Mouse (Mus musculus): ENCODE measurements around the gene Oaz1. TPM values are rescaled to one million over a fixed set of nuclear protein-coding genes. Genes with fewer than 3 reads are reported as not detected.

Oaz1 gene
- polyA plus RNA-seq, 1 experiment from 2014 or later: 1,935 TPM

DNA sequence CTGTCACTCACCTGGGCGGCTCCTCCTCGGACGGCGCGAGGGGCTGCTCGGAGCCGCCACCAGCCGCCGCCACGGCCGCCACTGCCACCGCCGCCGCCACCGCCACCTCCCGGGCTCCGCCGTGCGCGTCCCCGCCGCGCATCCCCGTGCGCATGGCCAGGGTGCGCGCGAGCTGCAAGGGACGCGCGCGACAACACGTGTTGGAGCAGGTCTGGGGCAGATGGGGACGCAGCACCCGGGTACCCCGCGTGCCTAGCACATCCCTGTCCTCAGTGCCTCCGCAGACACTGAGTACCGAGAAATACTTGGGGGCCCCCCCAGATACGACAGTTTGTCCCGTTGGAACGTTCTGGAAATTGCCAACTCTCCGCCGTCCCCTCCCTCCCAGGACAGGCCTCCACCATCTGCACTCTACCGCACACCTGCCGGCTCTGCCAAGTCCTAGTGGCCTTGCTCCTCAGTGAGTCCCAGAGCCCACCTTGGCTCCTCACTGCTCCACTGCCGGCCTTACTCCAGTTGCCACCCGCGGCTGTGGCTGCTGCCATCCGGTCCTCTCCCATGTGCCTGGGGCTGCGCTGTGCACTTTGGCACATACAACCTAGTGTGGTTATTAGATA lies 17.6 kb downstream of the Oaz1 start, which contains the start of gene Lingo3:
TSS of gene Lingo3 (minus strand) at position 109 of the 617 bp plus-strand sequence.
- no peak for ATAC-seq (replicated peaks; ENCODE audit: insufficient number of reproducible peaks, low FRiP score, low TSS enrichment)
- H3K9ac ChIP-seq (ENCODE audit: low read depth, low read length): peak within 1 kb of the TSS; percentile 64
- H3K27me3 ChIP-seq (ENCODE audit: control insufficient read depth, insufficient read depth, low read length): peaks cover 55% of the 10 kb centered on the region

GRCm38 (mm10) chr10:80845055-80845693 lies 18.7 kb downstream of the Oaz1 start:
- peaks cover 53% of the 10 kb centered on the region for H3K27me3 ChIP-seq (ENCODE audit: control insufficient read depth, insufficient read depth, low read length)
- no peak overlapping the region for H3K4me3 ChIP-seq (ENCODE audit: low read depth, low read length)
- ATAC-seq (replicated peaks; ENCODE audit: insufficient number of reproducible peaks, low FRiP score, low TSS enrichment): no peak
- no peaks in the 10 kb centered on the region for H3K9me3 ChIP-seq (replicated peaks; ENCODE audit: control insufficient read depth, low read length)
- H3K27ac ChIP-seq (ENCODE audit: low read depth, low read length): no peak overlapping the region
- no peaks in the 10 kb centered on the region for H3K36me3 ChIP-seq (ENCODE audit: control insufficient read depth, insufficient read depth, low read length)
- H3K4me1 ChIP-seq (ENCODE audit: control insufficient read depth, insufficient read depth, low read length): peaks cover 10% of the 10 kb centered on the region
- no peak overlapping the region for H3K4me2 ChIP-seq
- H3K9ac ChIP-seq (ENCODE audit: low read depth, low read length): no peak overlapping the region
- WGBS (ENCODE audit: insufficient replicate concordance): 57% methylated on average over 8 of the region's 8 CpGs

More for the DNA sequence above, 17.6 kb downstream of the Oaz1 start, which contains the start of gene Lingo3:
- no peaks in the 10 kb centered on the region for H3K9me3 ChIP-seq (replicated peaks; ENCODE audit: control insufficient read depth, low read length)
- no peaks in the 10 kb centered on the region for H3K36me3 ChIP-seq (ENCODE audit: control insufficient read depth, insufficient read depth, low read length)
- H3K4me1 ChIP-seq (ENCODE audit: control insufficient read depth, insufficient read depth, low read length): peaks cover 10% of the 10 kb centered on the region
- peak within 1 kb of the TSS; percentile 47 for H3K4me3 ChIP-seq (ENCODE audit: low read depth, low read length)
- H3K4me2 ChIP-seq: peak within 1 kb of the TSS; percentile 79
- H3K27ac ChIP-seq (ENCODE audit: low read depth, low read length): no peak within 1 kb of the TSS
- WGBS (ENCODE audit: insufficient replicate concordance): 6% methylated on average over 40 of the region's 51 CpGs

- no peak overlapping the region for H3K4me2 ChIP-seq
- H3K36me3 ChIP-seq (ENCODE audit: control insufficient read depth, insufficient read depth, low read length): no peaks in the 10 kb centered on the region
- H3K9me3 ChIP-seq (replicated peaks; ENCODE audit: control insufficient read depth, low read length): no peaks in the 10 kb centered on the region
- H3K9ac ChIP-seq (ENCODE audit: low read depth, low read length): no peak overlapping the region
- ATAC-seq (replicated peaks; ENCODE audit: insufficient number of reproducible peaks, low FRiP score, low TSS enrichment): no peak
- WGBS (ENCODE audit: insufficient replicate concordance): 79% methylated on average over 12 of the region's 12 CpGs
- H3K27ac ChIP-seq (ENCODE audit: low read depth, low read length): no peak overlapping the region
- peaks cover 51% of the 10 kb centered on the region for H3K27me3 ChIP-seq (ENCODE audit: control insufficient read depth, insufficient read depth, low read length)
- H3K4me1 ChIP-seq (ENCODE audit: control insufficient read depth, insufficient read depth, low read length): peaks cover 10% of the 10 kb centered on the region
- H3K4me3 ChIP-seq (ENCODE audit: low read depth, low read length): no peak overlapping the region
Observed at GRCm38 (mm10) chr10:80845732-80846131, 19.3 kb downstream of the Oaz1 start.

DNA sequence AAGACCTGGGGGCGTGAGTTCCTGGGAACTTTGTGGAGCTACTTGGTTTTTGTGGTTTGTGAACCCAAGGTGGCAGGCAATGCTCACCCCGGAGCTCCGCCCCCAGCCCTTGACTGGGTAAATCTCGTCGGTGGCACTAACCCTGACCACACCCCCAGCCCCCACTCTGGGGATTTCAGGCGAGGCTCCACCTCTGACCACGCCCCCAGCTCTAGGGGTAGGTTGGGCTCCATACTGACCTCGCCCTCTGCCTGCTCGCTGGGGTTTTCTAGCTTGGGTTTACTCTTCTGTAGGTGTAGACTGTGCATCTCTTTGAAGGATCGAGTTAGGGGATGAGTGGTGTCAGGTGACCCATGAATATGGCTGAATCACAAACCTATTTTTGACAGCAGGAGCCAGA lies 22.1 kb downstream of the Oaz1 start:
- no peak for ATAC-seq (replicated peaks; ENCODE audit: insufficient number of reproducible peaks, low FRiP score, low TSS enrichment)

DNA sequence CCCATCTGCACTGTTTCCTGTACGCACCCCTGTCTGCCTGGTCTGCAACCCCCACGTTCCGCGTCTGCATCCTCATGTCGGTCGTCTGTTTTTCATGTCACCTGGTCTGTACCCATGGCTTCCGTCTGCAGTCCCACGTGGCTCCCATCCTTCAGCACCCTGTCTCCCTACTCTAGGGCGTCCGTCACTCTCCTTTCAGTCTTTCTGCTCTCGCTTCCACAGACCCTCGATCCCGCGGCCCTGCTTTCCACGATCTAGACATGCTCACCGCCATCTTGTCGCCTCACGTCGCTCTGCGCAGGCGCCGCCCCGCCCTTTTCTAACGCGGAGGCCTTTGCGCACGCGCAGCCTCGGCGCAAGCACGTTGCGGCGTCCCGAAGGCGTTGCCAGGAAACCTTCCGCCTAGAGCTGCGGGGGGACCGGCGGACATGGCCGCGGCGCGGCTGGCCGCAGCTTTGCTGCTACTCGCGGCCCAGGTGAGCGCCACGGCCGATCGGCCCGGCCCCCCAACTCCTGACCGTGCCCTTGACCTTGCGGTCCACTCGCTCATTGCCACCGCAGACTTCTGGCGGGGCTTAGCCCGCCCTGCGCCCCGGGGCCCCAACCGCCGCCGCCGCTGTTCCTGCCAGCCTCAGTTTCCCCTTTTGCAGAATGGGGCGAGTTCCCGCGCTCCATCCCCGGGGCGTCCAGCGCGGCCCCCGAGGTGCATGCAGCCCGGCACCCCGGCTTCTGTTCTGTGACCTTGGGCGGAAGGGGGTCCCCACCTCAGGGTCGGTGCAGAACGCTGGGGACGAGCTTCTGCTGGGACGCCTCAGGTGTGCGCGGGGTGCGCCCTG lies 28.7 kb downstream of the Oaz1 start, which contains the start of the genes Lsm7 and Sppl2b:
TSS of gene Lsm7 (minus strand) at position 297 of the 836 bp plus-strand sequence.
TSS of gene Sppl2b (plus strand) at position 363 of the 836 bp plus-strand sequence.
- H3K4me3 ChIP-seq (ENCODE audit: low read depth, low read length): peak within 1 kb of the TSS; percentile 96
- no peaks in the 10 kb centered on the region for H3K27me3 ChIP-seq (ENCODE audit: control insufficient read depth, insufficient read depth, low read length)
- peak within 1 kb of the TSS; percentile 100 for H3K4me2 ChIP-seq
- H3K9ac ChIP-seq (ENCODE audit: low read depth, low read length): peak within 1 kb of the TSS; percentile 96
- WGBS (ENCODE audit: insufficient replicate concordance): under 1% methylated on average over 81 of the region's 81 CpGs
- no peaks in the 10 kb centered on the region for H3K9me3 ChIP-seq (replicated peaks; ENCODE audit: control insufficient read depth, low read length)
- H3K36me3 ChIP-seq (ENCODE audit: control insufficient read depth, insufficient read depth, low read length): peaks cover 13% of the 10 kb centered on the region
- H3K4me1 ChIP-seq (ENCODE audit: control insufficient read depth, insufficient read depth, low read length): peaks cover 18% of the 10 kb centered on the region
- peak within 1 kb of the TSS; percentile 57 for H3K27ac ChIP-seq (ENCODE audit: low read depth, low read length)
- peak; percentile 62 for ATAC-seq (replicated peaks; ENCODE audit: insufficient number of reproducible peaks, low FRiP score, low TSS enrichment)

More for the DNA sequence above, 22.1 kb downstream of the Oaz1 start:
- Histone ChIP-seq H3K27ac (ENCODE audit: low read depth, low read length) (peak overlapping the region; percentile 10; the same call in 1 of the 2 replicates), H3K27me3 (ENCODE audit: control insufficient read depth, insufficient read depth, low read length) (peaks cover 28% of the 10 kb centered on the region), H3K4me1 (ENCODE audit: control insufficient read depth, insufficient read depth, low read length) (peaks cover 10% of the 10 kb centered on the region), H3K4me3 (ENCODE audit: low read depth, low read length) (no peak overlapping the region), H3K4me2 (no peak overlapping the region), H3K9ac (ENCODE audit: low read depth, low read length) (no peak overlapping the region), H3K36me3 (ENCODE audit: control insufficient read depth, insufficient read depth, low read length) (peaks cover 13% of the 10 kb centered on the region), H3K9me3 (replicated peaks; ENCODE audit: control insufficient read depth, low read length) (no peaks in the 10 kb centered on the region)
- 10% methylated on average over 10 of the region's 10 CpGs for WGBS (ENCODE audit: insufficient replicate concordance)

GRCm38 (mm10) chr10:80855749-80856073 lies 29.3 kb downstream of the Oaz1 start:
- Histone ChIP-seq H3K27me3 (ENCODE audit: control insufficient read depth, insufficient read depth, low read length) (no peaks in the 10 kb centered on the region), H3K9ac (ENCODE audit: low read depth, low read length) (peak overlapping the region; percentile 96), H3K9me3 (replicated peaks; ENCODE audit: control insufficient read depth, low read length) (no peaks in the 10 kb centered on the region), H3K27ac (ENCODE audit: low read depth, low read length) (peak overlapping the region; percentile 57), H3K4me1 (ENCODE audit: control insufficient read depth, insufficient read depth, low read length) (peaks cover 18% of the 10 kb centered on the region), H3K36me3 (ENCODE audit: control insufficient read depth, insufficient read depth, low read length) (peaks cover 13% of the 10 kb centered on the region), H3K4me3 (ENCODE audit: low read depth, low read length) (peak overlapping the region; percentile 96), H3K4me2 (peak overlapping the region; percentile 100)
- 22% methylated on average over 11 of the region's 11 CpGs for WGBS (ENCODE audit: insufficient replicate concordance)
- ATAC-seq (replicated peaks; ENCODE audit: insufficient number of reproducible peaks, low FRiP score, low TSS enrichment): no peak

DNA sequence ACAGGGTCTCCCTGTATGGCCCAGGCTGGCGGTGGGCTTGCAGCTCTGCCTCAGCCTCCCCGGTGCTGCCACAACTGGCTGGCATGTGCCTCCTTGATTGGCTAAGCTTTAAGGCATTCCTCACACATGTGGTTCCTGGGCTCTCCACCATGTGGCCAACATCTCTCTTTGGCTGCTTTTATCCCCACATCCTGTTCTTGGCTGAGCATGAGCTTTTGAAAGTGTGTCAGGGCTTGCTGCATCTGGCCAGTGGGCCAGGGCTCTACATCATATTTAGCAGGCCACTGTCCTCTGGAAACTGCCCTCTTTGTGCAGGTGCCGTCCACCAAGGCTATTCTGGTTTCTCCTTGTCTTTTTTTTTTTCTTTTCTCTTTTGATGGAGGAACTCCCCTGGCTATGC lies 29.8 kb downstream of the Oaz1 start:
- Histone ChIP-seq H3K9me3 (replicated peaks; ENCODE audit: control insufficient read depth, low read length) (no peaks in the 10 kb centered on the region), H3K27ac (ENCODE audit: low read depth, low read length) (peak overlapping the region; percentile 57), H3K4me2 (peak overlapping the region; percentile 100), H3K36me3 (ENCODE audit: control insufficient read depth, insufficient read depth, low read length) (peaks cover 11% of the 10 kb centered on the region), H3K9ac (ENCODE audit: low read depth, low read length) (peak overlapping the region; percentile 96), H3K27me3 (ENCODE audit: control insufficient read depth, insufficient read depth, low read length) (no peaks in the 10 kb centered on the region), H3K4me1 (ENCODE audit: control insufficient read depth, insufficient read depth, low read length) (peaks cover 18% of the 10 kb centered on the region), H3K4me3 (ENCODE audit: low read depth, low read length) (peak overlapping the region; percentile 96)
- 62% methylated on average over 3 of the region's 3 CpGs for WGBS (ENCODE audit: insufficient replicate concordance)
- no peak for ATAC-seq (replicated peaks; ENCODE audit: insufficient number of reproducible peaks, low FRiP score, low TSS enrichment)

DNA sequence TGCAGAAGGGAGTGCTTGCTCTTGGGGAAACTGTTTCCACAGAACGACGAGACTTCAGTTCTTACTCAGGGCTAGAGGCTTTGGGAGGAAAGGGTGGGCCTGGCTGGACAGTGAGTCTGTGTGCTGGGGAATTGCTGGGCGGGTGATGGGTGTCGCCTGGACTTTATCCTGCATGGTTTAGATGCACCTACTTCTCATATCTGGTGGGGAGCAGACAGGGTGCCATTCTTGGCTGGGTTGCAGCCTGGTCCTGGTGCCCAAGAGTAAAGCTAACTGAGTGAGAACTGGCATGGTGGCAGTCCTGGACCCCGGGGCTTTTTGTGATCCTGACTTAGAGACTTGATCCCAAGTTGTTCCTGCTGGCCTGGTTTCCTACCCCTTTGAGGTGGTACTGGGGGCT lies 30.5 kb downstream of the Oaz1 start:
- H3K4me3 ChIP-seq (ENCODE audit: low read depth, low read length): peak overlapping the region; percentile 23; the same call in 1 of the 2 replicates
- peaks cover 18% of the 10 kb centered on the region for H3K4me1 ChIP-seq (ENCODE audit: control insufficient read depth, insufficient read depth, low read length)
- H3K27me3 ChIP-seq (ENCODE audit: control insufficient read depth, insufficient read depth, low read length): no peaks in the 10 kb centered on the region
- H3K9ac ChIP-seq (ENCODE audit: low read depth, low read length): peak overlapping the region; percentile 61
- H3K36me3 ChIP-seq (ENCODE audit: control insufficient read depth, insufficient read depth, low read length): peaks cover 7% of the 10 kb centered on the region
- H3K9me3 ChIP-seq (replicated peaks; ENCODE audit: control insufficient read depth, low read length): no peaks in the 10 kb centered on the region
- H3K4me2 ChIP-seq: peak overlapping the region; percentile 100
- peak overlapping the region; percentile 88; the same call in 1 of the 2 replicates for H3K27ac ChIP-seq (ENCODE audit: low read depth, low read length)
- 70% methylated on average over 5 of the region's 5 CpGs for WGBS (ENCODE audit: insufficient replicate concordance)
- no peak for ATAC-seq (replicated peaks; ENCODE audit: insufficient number of reproducible peaks, low FRiP score, low TSS enrichment)
